Mouse (Mus musculus) forebrain, embryonic 13.5 days (tissue): Measurements from ENCODE around the gene Cfap52. TPM values are rescaled to one million over a fixed set of nuclear protein-coding genes. Genes with fewer than 3 reads are reported as not detected.

Experiments used
- ATAC-seq: fragments of 200-750 bp; cut with Nextera tagmentation; 2 replicates; pipeline ENCODE4 v1.8.0; 2017
- H3K27ac ChIP-seq: fragments of 300-500 bp; sonication (generic); 2 replicates; pipeline ENCODE4 v1.5.1; 2015; ENCODE audit warnings: inconsistent platforms, mild to moderate bottlenecking, moderate library complexity
- H3K27me3 ChIP-seq: fragments of 300-500 bp; sonication (generic); 2 replicates; pipeline ENCODE4 v1.6.1; 2015; ENCODE audit warnings: mild to moderate bottlenecking, inconsistent platforms
- H3K36me3 ChIP-seq: fragments of 300-500 bp; sonication (generic); 2 replicates; pipeline ENCODE4 v1.6.1; 2015; ENCODE audit warnings: mild to moderate bottlenecking, inconsistent platforms; ENCODE audit not compliant: poor library complexity, severe bottlenecking
- H3K4me1 ChIP-seq: fragments of 300-500 bp; sonication (generic); 2 replicates; pipeline ENCODE4 v1.6.1; 2015; ENCODE audit warnings: inconsistent platforms
- H3K4me2 ChIP-seq: fragments of 300-500 bp; sonication (generic); 2 replicates; pipeline ENCODE4 v1.6.1; 2015; ENCODE audit warnings: inconsistent platforms, mild to moderate bottlenecking, moderate library complexity
- H3K4me3 ChIP-seq: fragments of 300-500 bp; sonication (generic); 2 replicates; pipeline ENCODE4 v1.5.1; 2015; ENCODE audit warnings: mild to moderate bottlenecking, inconsistent platforms
- H3K9ac ChIP-seq: fragments of 300-500 bp; sonication (generic); 2 replicates; pipeline ENCODE4 v1.6.1; 2015; ENCODE audit warnings: mild to moderate bottlenecking, inconsistent platforms
- H3K9me3 ChIP-seq: fragments of 300-500 bp; sonication (generic); replicated peaks from 2 replicates; pipeline ENCODE4 v1.6.1; 2016; ENCODE audit warnings: inconsistent platforms
- WGBS: fragments of 180-500 bp; shearing (Covaris S2); methylation state at CpG from one replicate; pipeline ENCODE4 v1.1.7; 2015; 5-methylcytosine and 5-hydroxymethylcytosine counted together
- polyA plus RNA-seq: library from polyadenylated mRNA; unstranded; fragments of >200 nt; fragmentation: Nextera tagmentation; extraction: Ambion mirVana; gene quantifications from 2 replicates; pipeline ENCODE4 v1.2.1, GENCODE M21; 2015

Cfap52 gene
- polyA plus RNA-seq, 1 experiment from 2014 or later, result 2.7 TPM

GRCm38 (mm10) chr11:67973225-67973624, 7.8 kb upstream of the Cfap52 start:
- H3K36me3 ChIP-seq, result peaks cover 26% of the 10 kb centered on the region; the same call in 1 of the 2 replicates

GRCm38 (mm10) chr11:67972606-67973005, 7.2 kb upstream of the Cfap52 start:
- WGBS, result 97% methylated on average over 1 of the region's 1 CpGs
- H3K27ac ChIP-seq, result no peak overlapping the region
- peaks cover 5% of the 10 kb centered on the region; the same call in 1 of the 2 replicates for H3K4me1 ChIP-seq
- H3K9ac ChIP-seq, result no peak overlapping the region
- ATAC-seq, result no peak
- H3K4me2 ChIP-seq, result no peak overlapping the region
- no peaks in the 10 kb centered on the region for H3K9me3 ChIP-seq
- no peak overlapping the region for H3K4me3 ChIP-seq
- peaks cover 23% of the 10 kb centered on the region; the same call in 1 of the 2 replicates for H3K36me3 ChIP-seq
- H3K27me3 ChIP-seq, result no peaks in the 10 kb centered on the region

More at GRCm38 (mm10) chr11:67973225-67973624, 7.8 kb upstream of the Cfap52 start:
- H3K4me3 ChIP-seq, result no peak overlapping the region
- ATAC-seq, result no peak
- no peak overlapping the region for H3K9ac ChIP-seq
- H3K27me3 ChIP-seq, result no peaks in the 10 kb centered on the region
- 89% methylated on average over 5 of the region's 5 CpGs for WGBS
- no peak overlapping the region for H3K4me2 ChIP-seq
- H3K9me3 ChIP-seq, result no peaks in the 10 kb centered on the region
- no peak overlapping the region for H3K27ac ChIP-seq
- H3K4me1 ChIP-seq, result no peaks in the 10 kb centered on the region

GRCm38 (mm10) chr11:67967831-67968230, 2.4 kb upstream of the Cfap52 start:
- Histone ChIP-seq H3K36me3 (peaks cover 11% of the 10 kb centered on the region; the same call in 1 of the 2 replicates), H3K4me2 (peak overlapping the region; percentile 20; the same call in 1 of the 2 replicates), H3K27me3 (no peaks in the 10 kb centered on the region), H3K9ac (no peak overlapping the region), H3K4me3 (no peak overlapping the region), H3K27ac (no peak overlapping the region), H3K4me1 (peaks cover 21% of the 10 kb centered on the region), H3K9me3 (no peaks in the 10 kb centered on the region)
- ATAC-seq, result no peak
- 75% methylated on average over 11 of the region's 11 CpGs for WGBS

- peak; percentile 91 for ATAC-seq
- H3K36me3 ChIP-seq, result peaks cover 8% of the 10 kb centered on the region; the same call in 1 of the 2 replicates
- peak within 1 kb of the TSS; percentile 90 for H3K4me2 ChIP-seq
- 0 out of 2 replicates have a peak within 1 kb of the TSS, but pooled peaks have one; percentile 4 for H3K27ac ChIP-seq
- under 1% methylated on average over 28 of the region's 28 CpGs for WGBS
- H3K27me3 ChIP-seq, result no peaks in the 10 kb centered on the region
- no peaks in the 10 kb centered on the region for H3K9me3 ChIP-seq
- peak within 1 kb of the TSS; percentile 79 for H3K9ac ChIP-seq
- H3K4me1 ChIP-seq, result peaks cover 21% of the 10 kb centered on the region
- peak within 1 kb of the TSS; percentile 77 for H3K4me3 ChIP-seq
Measured at GRCm38 (mm10) chr11:67965905-67966878, 741 bp upstream of the Cfap52 start, which contains the start of gene Stx8. TSS of gene Stx8 (plus strand) at chr11:67966193.

DNA sequence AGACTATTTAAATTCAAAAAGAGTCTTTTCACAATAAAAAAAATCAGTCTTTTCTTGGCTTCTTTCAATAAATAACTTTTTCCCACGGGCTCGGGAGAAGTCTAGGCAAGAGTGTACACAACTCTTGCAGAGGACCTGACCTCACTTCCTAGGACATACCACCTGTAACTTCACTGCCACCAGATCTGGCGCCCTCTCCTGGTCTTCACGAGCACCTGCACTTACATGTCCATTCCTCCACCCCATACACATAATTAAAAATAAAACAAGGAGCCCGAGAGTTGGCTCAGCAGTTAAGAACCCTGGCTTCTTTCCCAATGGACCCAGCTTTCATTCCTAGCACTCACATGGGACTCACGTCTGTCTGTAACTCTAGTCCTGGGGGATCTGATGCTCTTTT, 1.3 kb downstream of the Cfap52 start:
- 73% methylated on average over 6 of the region's 6 CpGs for WGBS
- no peak for ATAC-seq
- Histone ChIP-seq H3K9me3 (no peaks in the 10 kb centered on the region), H3K36me3 (no peaks in the 10 kb centered on the region), H3K9ac (no peak overlapping the region), H3K4me2 (no peak overlapping the region), H3K27me3 (no peaks in the 10 kb centered on the region), H3K4me1 (peaks cover 21% of the 10 kb centered on the region), H3K27ac (no peak overlapping the region), H3K4me3 (no peak overlapping the region)

DNA sequence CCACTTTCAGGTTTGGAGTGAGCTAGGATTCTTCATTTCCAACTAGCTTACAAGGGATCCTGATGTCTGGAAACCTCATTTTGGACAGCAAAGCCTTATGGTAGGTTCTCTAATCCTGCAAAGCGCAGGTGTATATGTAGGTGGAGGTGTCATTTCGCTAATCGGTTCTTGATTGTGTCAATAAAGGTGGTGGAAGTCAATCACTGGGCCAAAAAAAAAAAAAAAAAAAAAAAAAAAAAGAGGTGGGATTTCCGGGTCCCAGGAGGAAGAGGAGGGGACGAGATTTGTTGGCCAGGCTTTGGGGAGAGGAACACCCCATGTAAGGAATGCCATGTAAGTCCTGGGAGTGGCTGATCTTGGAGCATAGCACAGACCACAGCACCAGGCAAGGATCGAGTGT, 11.0 kb downstream of the Cfap52 start:
- Histone ChIP-seq H3K27me3 (no peaks in the 10 kb centered on the region), H3K4me1 (no peaks in the 10 kb centered on the region), H3K9me3 (no peaks in the 10 kb centered on the region), H3K36me3 (no peaks in the 10 kb centered on the region), H3K27ac (no peak overlapping the region), H3K4me3 (no peak overlapping the region), H3K4me2 (no peak overlapping the region), H3K9ac (no peak overlapping the region)
- ATAC-seq, result no peak
- 82% methylated on average over 6 of the region's 6 CpGs for WGBS

DNA sequence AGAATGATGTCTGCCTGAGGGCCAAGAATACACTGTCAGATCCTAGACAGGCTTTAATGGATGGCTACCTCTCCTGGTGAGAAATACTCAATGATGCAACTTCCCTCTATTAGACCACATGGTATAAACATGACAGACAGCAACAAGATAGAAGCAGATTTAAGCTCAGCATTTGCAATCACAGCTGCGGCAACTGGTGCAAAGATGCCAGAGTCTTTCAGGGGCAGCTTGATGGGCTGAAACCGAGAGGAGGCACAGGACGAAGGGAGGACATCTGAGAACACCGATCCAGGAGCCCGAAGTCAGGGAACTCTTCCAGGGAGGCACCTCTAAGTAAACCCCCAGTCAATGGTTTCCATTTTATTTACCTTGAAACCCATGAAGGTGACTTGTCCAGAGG, 11.8 kb downstream of the Cfap52 start:
- H3K27me3 ChIP-seq, result no peaks in the 10 kb centered on the region
- H3K27ac ChIP-seq, result no peak overlapping the region
- no peaks in the 10 kb centered on the region for H3K36me3 ChIP-seq
- H3K4me2 ChIP-seq, result no peak overlapping the region
- H3K9ac ChIP-seq, result no peak overlapping the region
- no peak overlapping the region for H3K4me3 ChIP-seq
- WGBS, result 83% methylated on average over 5 of the region's 5 CpGs
- no peaks in the 10 kb centered on the region for H3K4me1 ChIP-seq
- no peak for ATAC-seq
- H3K9me3 ChIP-seq, result no peaks in the 10 kb centered on the region

DNA sequence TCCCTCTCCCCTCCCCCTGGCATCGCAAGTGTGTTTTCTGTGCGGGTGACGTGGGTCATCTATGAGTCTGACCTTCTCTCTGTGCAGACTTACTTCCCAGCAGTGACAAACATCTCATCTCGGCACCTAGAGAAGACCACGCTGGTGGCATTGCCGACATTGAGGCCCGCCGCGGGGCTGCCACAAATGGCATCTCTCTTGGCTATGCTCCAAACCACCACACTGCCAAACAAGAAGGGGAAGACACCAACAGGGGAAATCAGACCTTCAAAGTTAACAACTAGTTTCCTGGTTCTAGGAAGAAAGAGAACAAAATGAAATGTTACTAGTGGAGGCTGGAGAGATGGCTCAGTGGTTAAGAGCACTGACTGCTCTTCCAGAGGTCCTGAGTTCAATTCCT, 16.0 kb downstream of the Cfap52 start:
- Histone ChIP-seq H3K9ac (no peak overlapping the region), H3K36me3 (no peaks in the 10 kb centered on the region), H3K4me1 (no peaks in the 10 kb centered on the region), H3K4me3 (no peak overlapping the region), H3K27ac (no peak overlapping the region), H3K4me2 (no peak overlapping the region), H3K9me3 (no peaks in the 10 kb centered on the region), H3K27me3 (no peaks in the 10 kb centered on the region)
- no peak for ATAC-seq
- WGBS, result 91% methylated on average over 9 of the region's 9 CpGs

DNA sequence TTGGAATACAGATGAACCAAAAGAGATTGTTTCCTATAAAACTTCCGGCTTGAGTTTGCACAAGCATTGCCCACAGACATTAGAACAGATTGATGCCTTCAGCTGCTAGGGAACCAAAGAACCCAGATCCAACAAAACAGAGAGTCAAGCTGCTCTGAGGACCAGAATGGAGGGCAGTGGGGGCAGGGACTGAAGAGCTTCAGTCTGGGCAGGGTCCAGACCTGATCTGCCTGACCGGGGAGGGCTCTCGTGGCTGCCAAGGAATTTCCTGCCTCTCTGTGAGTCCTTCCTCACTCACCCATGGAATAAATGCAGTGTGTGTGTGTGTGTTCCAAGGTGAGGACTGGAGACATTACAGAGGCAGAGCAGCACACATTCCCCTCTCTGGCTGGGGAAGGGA, 17.2 kb downstream of the Cfap52 start:
- H3K4me3 ChIP-seq, result no peak overlapping the region
- H3K36me3 ChIP-seq, result no peaks in the 10 kb centered on the region
- no peaks in the 10 kb centered on the region for H3K27me3 ChIP-seq
- H3K9me3 ChIP-seq, result no peaks in the 10 kb centered on the region
- H3K4me2 ChIP-seq, result no peak overlapping the region
- H3K27ac ChIP-seq, result no peak overlapping the region
- no peak for ATAC-seq
- no peak overlapping the region for H3K9ac ChIP-seq
- 72% methylated on average over 3 of the region's 3 CpGs for WGBS
- H3K4me1 ChIP-seq, result no peaks in the 10 kb centered on the region

- H3K4me3 ChIP-seq, result no peak overlapping the region
- WGBS, result 93% methylated on average over 3 of the region's 3 CpGs
- H3K27ac ChIP-seq, result no peak overlapping the region
- no peak for ATAC-seq
- no peaks in the 10 kb centered on the region for H3K27me3 ChIP-seq
- H3K36me3 ChIP-seq, result no peaks in the 10 kb centered on the region
- H3K9ac ChIP-seq, result no peak overlapping the region
- H3K4me1 ChIP-seq, result no peaks in the 10 kb centered on the region
- no peak overlapping the region for H3K4me2 ChIP-seq
- H3K9me3 ChIP-seq, result no peaks in the 10 kb centered on the region
Measured at GRCm38 (mm10) chr11:67932156-67932555, 33.3 kb downstream of the Cfap52 start.

DNA sequence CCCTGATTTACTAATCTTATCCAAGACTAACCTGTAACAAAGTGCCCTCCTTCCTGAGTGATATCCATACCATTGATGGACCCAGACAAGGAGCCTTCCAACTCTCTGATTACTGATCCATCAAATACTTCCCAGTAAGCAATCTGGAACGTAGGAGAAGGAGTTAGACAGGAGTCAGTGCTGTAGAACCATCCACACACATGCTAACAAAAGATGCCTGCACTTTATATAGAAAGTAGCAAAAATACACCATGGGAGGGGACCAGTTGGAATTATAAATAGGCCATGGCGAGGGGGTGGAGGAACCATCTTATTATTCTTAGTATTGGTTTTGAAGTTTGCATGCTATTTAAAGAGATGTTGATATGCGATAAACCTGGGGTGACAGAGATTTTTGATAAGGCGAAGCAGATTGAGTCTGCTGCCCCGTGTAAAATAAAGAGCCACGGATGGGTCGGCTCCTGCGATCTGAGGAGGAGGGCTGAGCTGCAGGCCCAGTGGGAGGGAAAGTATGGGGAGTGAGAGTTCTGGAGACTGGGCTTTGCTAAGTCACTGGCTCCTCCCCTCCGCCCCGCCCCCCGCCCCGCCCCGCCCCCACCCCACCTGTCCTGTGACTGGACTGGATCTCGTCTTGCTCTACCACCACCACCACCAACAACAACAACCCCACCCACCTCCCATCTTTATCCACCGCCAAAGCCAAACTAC, 38.9 kb downstream of the Cfap52 start:
- ATAC-seq, result no peak
- no peak overlapping the region for H3K4me2 ChIP-seq
- WGBS, result 16% methylated on average over 11 of the region's 15 CpGs
- no peaks in the 10 kb centered on the region for H3K36me3 ChIP-seq
- H3K27me3 ChIP-seq, result peaks cover 4% of the 10 kb centered on the region
- peaks cover 9% of the 10 kb centered on the region for H3K4me1 ChIP-seq
- H3K9ac ChIP-seq, result no peak overlapping the region
- no peak overlapping the region for H3K27ac ChIP-seq
- H3K9me3 ChIP-seq, result no peaks in the 10 kb centered on the region
- no peak overlapping the region for H3K4me3 ChIP-seq

DNA sequence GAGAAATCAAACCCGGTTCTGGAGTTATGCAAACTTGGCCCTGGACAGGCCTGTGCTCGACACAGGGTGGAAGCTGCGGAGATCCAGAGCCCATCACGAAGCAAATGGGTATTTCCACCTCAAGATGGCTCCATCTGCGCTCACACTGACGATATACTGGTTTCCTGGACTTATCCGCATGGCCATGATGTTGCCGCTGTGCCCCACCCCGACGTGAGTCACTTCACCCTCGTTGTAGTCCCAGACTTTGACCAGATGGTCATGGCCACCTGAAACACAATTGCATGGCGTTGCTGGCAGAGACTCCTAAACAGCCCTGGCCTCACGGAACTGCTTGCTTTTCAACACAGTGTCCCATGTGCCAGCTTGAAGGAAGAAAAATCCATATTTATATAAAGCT, 40.5 kb downstream of the Cfap52 start:
- ATAC-seq, result no peak
- 90% methylated on average over 13 of the region's 13 CpGs for WGBS
- Histone ChIP-seq H3K36me3 (no peaks in the 10 kb centered on the region), H3K27ac (no peak overlapping the region), H3K4me1 (peaks cover 12% of the 10 kb centered on the region), H3K9ac (no peak overlapping the region), H3K27me3 (peaks cover 19% of the 10 kb centered on the region), H3K4me2 (no peak overlapping the region), H3K9me3 (no peaks in the 10 kb centered on the region), H3K4me3 (no peak overlapping the region)
